Mouse (Mus musculus) fibroblast of lung, adult 2 months (primary cell): ENCODE results near the gene Plpp7.

Experiments
- DNase-seq: peaks from one replicate; pipeline ENCODE4 v3.0.0-alpha.2; 2011; ENCODE audit warnings: low read depth

Plpp7 gene

DNA sequence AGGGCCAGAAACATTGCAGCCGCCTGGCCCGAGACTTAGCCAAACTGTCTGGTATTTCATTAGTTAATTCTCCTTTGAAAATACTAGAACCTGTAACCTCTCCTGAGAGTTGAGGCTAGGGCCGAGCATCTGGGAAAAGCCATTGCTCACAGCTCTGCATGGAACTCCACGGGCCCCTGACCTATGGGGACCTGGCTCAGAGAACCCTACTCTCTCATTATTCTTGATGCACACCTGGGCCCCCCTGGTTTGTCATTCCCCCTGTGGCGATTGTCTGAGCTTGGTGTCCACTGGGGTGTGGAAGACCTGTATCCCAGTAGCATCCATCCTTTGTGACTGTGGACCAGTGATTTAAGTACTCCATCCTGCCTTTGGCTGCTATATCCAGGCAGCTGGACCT is 44.0 kb downstream of the Plpp7 start:
- DNase-seq = no peak

DNA sequence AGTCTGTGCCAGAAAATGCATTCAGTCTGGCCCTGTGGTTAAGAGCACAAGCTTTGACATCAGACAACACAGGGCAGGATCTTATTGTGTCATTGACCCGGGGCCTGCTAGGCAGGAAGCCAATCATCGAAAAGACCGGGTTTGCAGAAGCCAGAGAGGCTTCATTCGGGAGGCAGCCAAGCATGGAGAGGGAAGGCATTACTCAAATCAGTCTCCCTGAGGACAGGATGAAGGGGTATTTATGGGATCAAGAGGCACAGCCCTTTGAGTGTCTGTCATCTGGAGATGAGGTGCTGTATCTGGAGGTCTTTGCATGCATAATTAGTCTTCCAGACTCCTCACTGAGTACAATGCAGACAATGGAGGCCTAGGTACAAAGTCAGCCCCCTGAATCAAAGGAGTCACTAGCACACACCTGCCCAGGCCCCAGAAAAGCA is 45.2 kb downstream of the Plpp7 start:
- no peak for DNase-seq

DNA sequence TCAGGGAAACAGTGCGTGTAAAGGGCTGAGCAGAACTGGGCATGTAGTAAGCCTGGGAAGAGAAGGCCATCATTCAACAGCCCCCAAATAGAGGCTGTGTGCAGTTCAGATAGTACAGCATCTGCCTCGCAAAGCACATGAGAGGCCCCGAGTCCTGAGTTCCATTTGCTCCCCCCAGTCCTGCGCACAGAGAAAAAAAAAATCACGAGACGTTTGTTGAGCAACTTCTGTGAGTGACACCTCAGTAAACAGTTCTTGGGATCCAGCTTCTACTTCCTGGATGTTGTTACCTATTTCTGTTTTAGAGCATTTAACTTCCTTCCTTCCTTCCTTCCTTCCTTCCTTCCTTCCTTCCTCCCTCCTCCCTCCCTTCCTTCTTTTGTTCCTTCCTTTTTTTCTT is 46.3 kb downstream of the Plpp7 start:
- DNase-seq = no peak

DNA sequence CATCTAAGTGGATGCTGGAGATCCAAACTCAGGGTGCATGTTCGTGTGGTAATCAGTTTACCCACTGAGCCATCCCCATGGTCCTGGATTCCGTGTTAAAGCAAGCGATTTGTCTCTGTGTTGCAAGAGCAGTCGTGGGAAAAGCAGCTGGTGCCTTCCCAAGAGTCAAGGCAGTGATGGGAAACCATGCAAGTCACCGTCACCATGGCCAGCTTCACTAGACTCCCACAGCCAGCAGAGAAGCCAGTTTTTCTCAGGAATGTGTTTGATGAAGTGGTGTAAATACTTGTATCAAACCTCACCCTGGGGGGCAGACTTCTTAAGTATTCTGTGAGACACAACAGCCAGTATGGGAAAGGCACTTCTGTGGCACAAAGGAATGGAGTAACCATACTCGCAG is 47.0 kb downstream of the Plpp7 start:
- DNase-seq = no peak

DNA sequence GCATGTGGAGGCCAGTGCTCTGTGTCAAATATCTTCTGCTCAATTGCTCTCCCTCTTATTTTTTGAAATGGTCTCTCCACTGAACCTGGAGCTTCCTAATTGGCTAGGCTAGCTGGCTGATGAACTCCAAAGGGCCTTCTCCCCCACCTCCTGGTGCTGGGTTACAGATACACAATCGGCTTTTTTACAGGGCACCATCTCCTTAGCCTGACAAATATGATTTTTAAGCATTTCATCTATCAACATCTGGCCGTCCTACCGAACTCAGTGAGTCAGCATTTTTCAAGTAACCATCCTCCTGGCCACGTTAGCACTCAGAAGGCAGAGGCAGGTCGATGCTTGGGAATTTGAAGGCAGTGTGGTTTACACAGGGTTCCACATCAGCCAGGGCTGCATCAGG is 49.3 kb downstream of the Plpp7 start:
- DNase-seq = no peak

DNA sequence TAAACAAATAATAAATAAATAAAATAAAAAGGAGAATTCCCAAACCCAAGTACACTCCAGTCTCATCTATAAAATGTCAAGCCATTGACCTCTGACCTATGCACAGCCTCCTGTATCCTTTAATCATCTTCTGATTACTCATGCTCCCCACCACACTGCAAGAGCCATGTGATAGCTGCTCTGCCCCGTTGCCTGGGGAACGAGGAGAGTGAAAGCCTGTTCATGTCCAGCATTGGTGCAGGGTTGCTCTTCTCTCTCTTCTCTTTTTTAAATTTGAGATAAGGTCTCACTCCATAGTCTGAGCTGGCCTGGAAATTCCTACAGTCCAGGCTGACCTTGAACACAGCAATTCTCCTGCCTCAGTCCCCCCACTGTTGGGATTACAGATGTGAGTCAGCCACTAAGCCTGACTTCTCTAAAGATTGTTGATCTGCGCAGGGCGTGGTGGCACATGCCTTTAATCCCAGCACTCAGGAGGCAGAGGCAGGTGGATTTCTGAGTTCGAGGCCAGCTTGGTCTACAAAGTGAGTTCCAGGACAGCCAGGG is 51.4 kb downstream of the Plpp7 start:
- no peak for DNase-seq

DNA sequence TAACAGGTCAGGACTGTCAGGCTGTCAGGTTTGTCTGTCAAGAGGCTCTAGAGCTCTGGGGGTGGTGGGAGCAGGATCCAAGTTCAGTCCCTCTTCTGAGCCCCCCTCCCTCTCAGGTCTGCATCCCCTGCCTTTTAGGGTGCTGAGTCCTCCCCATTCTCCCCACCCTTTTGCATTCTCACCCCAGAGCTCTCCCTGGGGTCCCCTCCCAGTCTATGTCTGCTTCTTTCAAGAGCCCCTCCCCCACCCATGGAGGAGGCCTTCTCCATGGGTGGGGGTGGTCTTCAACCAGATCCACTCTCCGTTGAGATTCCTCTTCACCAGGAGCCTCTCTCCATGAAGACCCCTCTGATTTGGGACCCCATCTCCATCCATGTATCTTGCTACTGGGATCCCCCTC is 54.8 kb downstream of the Plpp7 start:
- no peak for DNase-seq

DNA sequence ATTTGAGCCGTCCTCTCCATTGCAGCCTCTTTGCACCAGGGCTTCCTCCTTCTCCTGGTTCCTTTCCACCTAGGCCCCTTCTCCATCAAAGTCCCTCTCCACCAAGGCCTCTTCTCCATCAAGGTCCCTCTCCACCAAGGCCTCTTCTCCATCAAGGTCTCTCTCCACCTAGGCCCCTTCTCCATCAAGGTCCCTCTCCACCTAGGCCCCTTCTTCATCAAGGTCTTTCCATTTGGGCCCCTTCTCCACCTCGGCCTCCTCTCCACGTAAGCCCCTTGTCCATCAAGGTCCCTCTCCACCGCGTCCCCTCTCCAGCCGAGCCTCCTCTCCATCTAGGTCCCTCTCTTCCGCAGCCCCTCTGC is 55.2 kb downstream of the Plpp7 start:
- no peak for DNase-seq

DNA sequence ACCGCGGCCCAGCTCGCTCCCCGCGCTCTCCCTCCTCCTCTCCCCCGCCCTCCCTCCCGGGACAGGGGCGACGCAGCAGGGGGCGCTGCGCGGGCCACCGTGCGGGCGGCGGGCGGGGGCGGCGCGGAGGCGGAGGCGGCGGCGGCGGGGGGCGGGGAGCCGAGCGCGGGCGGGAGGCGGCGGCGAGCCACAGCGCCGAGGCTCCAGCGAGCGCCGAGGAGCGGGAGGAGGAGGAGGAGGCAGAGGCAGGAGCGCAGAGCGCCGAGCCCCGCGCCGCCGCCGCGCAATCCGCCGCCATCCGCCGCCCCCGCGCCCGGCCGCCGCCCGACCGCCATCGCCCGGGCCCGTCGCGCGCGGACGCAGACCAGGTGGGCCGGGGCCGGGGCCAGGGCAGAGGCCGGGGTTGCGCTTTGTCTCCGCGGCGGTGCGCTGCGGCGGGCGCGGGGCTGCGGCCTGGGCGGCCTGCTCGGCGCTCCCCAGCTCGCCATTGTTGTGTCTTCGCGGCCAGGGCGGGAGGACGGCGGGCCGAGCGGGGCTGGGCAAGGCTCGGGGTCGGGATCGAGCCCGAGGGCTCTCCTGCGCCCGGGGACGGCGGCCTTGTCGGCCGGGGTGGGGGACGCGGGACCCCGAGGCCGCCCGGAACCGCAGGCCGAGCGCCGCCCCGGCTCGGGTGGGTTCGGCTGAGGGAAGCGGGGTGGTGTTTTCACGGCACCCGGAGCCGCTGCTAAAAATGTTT is 55.8 kb downstream of the Plpp7 start, which contains the start of gene Prrc2b:
Prrc2b (plus strand) TSS at position 159 of the 736 bp plus-strand sequence.
- no peak for DNase-seq

DNA sequence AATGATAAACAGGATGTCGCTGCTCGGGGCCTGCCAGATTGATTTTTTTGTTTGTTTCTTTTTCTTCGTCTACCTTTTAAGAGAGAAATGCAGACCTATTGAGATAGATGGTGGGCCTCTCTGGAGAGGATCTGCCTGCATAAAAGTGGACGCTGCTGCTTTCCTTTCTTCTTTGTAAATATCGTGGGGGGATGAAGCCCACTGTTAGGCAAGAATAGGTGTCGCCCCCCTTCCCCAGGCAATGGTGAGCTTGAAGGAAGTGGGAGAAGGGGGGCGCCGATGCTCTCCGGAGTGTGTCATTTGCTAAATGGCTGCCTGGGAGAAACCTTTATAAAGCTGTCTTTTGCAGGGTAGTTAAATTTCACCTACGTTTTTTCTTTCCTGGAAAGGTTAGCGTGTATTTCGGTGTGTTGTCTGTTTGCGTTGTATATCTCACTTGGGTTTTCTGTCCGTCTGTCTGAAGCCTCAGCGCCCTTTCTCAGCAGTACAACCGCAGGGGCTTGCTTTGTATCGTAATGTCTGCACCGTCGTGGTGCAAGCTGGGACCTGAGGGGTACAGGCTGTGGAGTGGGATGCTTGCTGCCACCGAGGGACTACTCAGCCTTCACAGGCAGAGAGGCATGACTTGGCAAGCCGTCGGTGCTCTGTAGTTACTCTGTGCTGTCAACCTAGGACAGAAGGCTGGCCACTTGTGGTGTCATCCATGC is 56.5 kb downstream of the Plpp7 start:
- no peak for DNase-seq

DNA sequence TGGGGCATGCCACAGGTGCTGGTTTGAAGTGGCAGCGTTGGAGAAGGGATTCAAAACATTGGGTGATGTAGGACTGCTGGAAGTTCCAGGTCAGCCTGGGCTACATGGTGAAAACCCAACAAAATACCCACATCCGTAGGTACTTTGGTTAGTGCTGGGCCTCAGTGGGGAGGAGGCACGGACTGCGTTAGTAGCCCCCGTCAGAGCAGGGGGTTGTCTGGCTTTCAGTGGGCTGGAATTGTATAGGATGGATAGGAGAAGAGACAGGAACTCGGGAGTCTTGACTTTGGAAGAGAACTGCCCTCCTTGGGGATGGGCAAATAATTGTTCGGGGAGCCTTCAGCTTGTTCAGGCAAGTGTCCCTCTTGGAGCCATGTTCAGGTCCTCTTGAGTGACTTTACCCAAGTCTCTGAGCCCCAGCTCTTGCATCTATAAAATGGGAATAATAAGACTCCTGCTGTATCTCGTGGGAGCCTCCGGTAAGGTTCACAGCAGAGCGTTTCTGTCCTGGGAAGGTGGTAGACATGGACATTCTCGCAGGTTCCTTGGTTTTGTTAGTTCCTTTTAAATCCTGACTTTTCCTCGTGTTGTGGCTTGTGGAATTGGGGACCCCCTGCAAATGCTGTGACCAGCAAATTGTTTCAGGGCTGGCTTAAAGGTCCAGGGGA is 57.2 kb downstream of the Plpp7 start:
- DNase-seq = no peak

DNA sequence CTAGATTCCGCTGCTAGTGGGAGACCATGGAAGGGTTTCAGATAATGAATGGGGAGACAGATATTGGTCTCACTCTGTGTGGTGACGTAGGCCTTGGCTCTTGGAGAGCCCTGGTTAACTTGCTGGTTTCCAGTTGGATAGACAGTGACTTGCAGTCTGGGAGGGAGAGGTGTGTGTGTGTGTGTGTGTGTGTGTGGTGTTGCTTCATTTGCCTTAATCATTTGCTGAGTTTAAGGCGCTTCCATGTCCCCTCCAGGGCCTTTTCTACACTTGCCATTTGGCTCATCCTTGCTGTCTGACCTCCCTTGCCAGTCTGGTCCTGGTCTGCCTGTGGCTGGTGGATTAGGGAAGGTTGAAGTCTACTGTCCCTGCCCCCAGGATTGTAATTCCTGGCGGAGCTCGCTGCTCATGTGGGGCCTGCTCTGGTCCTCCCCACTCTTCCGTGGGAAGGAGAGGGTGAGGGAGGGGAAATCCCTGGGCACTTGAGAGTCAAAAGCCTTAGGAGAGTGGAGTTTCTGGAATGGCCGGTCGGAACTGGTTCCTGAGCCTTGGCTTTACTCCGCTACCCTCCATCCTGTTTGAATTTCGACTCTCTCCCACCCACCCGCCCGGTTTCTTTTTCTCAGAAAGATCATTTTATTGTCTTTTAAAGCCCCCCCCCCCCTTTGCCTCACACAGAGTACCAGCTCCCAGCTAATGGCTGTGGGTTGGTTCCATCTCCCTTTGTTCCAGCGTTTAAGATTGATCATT is 57.9 kb downstream of the Plpp7 start:
- no peak for DNase-seq

DNA sequence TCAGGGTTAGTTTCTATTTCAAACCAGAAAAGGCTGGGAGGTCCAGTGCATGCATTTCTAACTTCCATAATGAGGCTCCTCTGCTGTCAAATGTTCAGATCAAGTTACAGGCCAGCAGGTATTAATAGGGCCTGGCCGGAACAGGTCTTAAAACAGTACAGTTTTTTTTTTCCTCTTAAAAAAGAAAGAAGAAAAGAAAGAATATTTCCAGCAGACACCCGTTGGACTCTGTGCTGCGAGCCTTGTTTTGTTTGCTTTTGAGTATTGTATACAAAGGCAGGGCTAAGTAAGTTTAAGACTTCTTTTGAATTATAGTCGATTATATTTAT is 58.4 kb downstream of the Plpp7 start:
- no peak for DNase-seq

DNA sequence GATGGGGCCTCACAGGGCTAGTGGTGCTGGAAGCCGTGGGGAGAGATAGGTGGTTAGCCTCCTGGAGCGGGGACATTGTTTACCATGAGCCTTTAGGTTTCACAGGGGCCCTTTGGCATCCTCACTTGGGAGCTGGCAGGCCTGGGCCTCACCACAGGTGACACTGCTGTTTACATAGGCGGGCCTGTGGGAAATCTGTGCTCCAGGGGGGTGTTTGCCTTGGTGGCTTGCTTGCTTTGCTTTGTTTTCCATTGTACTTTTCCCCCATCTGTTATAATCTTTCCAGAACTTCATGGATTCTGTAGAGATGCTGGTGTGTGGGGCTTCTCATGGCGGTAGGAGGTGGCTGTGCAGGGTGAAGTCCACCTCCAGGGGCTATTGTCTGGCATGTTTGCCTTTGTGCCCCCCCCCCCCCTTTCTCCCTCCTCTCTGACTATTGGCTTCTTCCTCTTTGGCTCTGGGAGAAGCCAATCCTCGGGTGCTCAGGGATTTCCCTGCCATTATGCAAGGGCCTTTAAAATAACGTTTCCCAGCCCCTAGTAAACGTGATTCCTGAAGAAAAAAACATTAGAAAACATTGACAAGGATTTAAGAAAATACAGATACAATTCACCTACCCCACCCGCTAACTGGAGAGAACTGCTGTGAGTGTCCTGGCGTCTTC is 59.1 kb downstream of the Plpp7 start:
- no peak for DNase-seq

DNA sequence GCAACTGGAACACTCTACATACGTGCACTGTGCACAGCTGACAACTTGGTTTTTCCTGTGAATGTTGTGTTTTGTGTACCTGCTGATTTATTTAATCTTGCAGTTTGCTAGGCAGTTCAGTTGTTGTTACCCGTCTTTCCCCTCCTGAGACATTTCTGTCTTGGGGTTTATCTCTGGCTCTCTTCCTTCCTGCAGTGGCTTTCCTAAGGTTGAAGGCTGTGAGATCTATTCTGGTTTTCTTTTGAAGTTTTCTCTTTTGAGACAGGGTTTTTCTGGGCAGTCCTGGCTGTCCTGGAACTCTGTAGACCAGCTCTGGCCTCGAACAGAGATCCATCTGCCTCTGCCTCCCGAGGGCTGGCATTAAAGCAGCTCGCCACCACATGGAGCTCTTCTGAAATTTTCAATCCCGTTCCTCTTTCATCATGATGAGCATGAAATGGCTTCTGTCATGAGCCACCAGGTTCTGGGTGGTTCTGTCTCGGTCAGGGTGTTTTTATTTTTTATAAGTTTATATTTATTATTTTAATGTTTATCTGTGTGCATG is 59.7 kb downstream of the Plpp7 start:
- DNase-seq = no peak

DNA sequence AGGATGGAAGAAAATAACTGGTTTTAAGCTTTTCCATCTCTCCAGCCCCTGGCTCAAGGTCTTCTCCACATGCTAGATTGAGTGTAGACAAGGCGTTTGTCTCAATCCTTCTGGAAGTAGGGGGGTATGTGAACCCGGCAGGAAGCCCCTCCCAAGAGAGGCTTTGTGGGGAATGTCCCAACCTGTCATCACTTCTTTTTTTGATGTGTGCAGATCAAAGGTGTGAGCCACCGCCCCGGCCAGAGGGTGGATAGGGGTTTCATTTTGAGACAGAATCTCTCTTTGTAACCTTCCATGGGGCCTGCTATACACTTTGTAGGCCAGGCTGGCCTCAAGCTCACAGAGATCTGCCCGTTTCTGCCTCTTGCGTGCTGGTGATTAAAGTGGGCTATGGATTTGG is 60.3 kb downstream of the Plpp7 start:
- DNase-seq = no peak

DNA sequence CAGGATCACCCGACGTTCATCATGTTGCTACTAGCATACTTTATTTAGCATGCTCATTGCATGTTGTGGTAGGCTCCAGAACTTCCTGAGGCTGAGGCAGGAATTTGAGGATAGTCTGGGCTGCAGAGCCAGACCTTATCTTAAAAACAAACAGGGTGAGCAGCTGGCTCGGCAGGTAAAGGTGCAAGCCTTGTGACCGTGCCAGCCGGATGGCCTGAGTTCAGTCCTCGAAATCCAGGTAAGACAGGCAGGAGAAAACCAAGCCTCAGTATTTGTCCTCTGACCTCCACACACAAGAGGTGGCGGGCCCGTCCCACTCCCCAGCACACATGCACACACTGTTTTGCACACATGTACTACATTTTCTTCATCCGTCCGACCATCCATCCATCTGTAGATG is 61.3 kb downstream of the Plpp7 start:
- DNase-seq = no peak

DNA sequence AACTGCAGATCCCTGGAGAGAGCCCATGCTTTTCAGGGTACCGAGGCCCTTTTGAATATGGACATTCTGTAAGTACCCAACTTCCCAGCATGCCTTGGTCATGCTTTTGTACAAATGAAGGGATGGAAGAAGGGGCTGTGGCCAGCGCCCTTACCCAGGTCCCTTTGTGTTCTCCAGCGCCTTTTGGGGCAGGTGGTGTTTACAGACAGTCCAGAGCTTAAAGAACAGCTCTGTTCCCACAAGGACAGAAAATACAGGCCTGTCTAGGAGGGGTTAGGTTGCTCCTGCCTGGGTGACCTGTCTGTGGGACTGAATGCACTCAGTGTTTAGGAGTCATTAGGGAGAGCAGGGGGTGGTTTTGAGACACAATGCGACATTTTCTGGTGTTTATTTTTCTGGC is 62.0 kb downstream of the Plpp7 start:
- no peak for DNase-seq

DNA sequence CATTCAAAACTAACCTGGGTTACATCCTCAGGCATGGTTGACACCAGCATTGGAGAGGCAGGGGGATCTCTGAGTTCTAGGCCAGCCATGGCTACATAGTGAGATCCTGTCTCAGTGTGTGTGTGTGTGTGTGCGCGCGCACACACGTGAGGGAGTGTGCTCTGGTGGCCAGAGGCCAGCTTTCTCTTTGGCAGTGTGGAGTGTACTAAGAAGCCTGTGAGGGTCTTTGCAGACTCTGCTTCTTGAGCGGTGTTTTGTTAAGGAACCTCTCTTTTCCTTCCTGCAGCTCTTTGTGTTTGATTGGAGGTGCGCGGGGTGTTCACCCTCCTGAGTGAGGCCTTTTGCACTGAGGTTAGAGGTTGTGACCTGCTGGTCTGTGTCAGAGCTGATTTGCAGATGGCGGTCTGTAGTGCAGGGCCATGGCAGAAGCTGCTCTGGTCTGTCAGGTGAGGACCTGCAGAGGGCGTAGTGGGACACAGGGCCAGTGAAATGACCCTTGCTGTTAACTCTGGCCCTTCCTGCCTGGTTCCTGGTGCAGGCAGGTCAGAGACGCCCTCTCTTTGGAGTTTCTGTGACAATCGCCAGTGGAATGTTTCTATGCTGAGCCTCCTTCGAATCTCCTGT is 63.4 kb downstream of the Plpp7 start:
- DNase-seq = no peak
